Mouse (Mus musculus) midbrain, embryonic 15.5 days (tissue): ENCODE measurements around the gene Hlx. TPM values are rescaled to one million over a fixed set of nuclear protein-coding genes. Genes with fewer than 3 reads are reported as not detected.

Source experiments
- ATAC-seq: fragments of 200-750 bp; cut with Nextera tagmentation; replicated peaks from 2 replicates; pipeline ENCODE4 v1.8.0; 2017; ENCODE audit warnings: moderate TSS enrichment
- H3K27ac ChIP-seq: fragments of 300-500 bp; sonication (generic); 2 replicates; pipeline ENCODE4 v1.5.1; 2015; ENCODE audit warnings: mild to moderate bottlenecking, inconsistent platforms
- H3K27me3 ChIP-seq: fragments of 300-500 bp; sonication (generic); replicated peaks from 2 replicates; pipeline ENCODE4 v1.6.1; 2015; ENCODE audit warnings: inconsistent platforms
- H3K36me3 ChIP-seq: fragments of 300-500 bp; sonication (generic); replicated peaks from 2 replicates; pipeline ENCODE4 v1.6.1; 2015; ENCODE audit warnings: inconsistent platforms
- H3K4me1 ChIP-seq: fragments of 300-500 bp; sonication (generic); 2 replicates; pipeline ENCODE4 v1.6.1; 2015; ENCODE audit warnings: inconsistent platforms
- H3K4me2 ChIP-seq: fragments of 300-500 bp; sonication (generic); 2 replicates; pipeline ENCODE4 v1.6.1; 2015; ENCODE audit warnings: inconsistent platforms, mild to moderate bottlenecking, moderate library complexity
- H3K4me3 ChIP-seq: fragments of 300-500 bp; sonication (generic); 2 replicates; pipeline ENCODE4 v1.5.1; 2015; ENCODE audit warnings: mild to moderate bottlenecking, inconsistent platforms
- H3K9ac ChIP-seq: fragments of 300-500 bp; sonication (generic); 2 replicates; pipeline ENCODE4 v1.6.1; 2015; ENCODE audit warnings: mild to moderate bottlenecking, inconsistent platforms
- H3K9me3 ChIP-seq: fragments of 300-500 bp; sonication (generic); 2 replicates; pipeline ENCODE4 v1.6.1; 2016; ENCODE audit warnings: inconsistent platforms
- WGBS: fragments of 180-500 bp; shearing (Covaris S2); methylation state at CpG from one replicate; pipeline ENCODE4 v1.1.7; 2015; ENCODE audit warnings: mixed read lengths; 5-methylcytosine and 5-hydroxymethylcytosine counted together
- polyA plus RNA-seq: library from polyadenylated mRNA; unstranded; fragments of >200 nt; fragmentation: Nextera tagmentation; extraction: Ambion mirVana; gene quantifications from 2 replicates; pipeline ENCODE4 v1.2.1, GENCODE M21; 2015

Hlx gene
- polyA plus RNA-seq, 1 experiment from 2014 or later = 2.2 TPM

GRCm38 (mm10) chr1:184730453-184731013 lies 1.9 kb downstream of the Hlx start:
- peaks cover 82% of the 10 kb centered on the region for H3K27me3 ChIP-seq
- no peak overlapping the region for H3K4me2 ChIP-seq
- ATAC-seq = no peak
- H3K36me3 ChIP-seq = no peaks in the 10 kb centered on the region
- no peak overlapping the region for H3K27ac ChIP-seq
- no peaks in the 10 kb centered on the region for H3K9me3 ChIP-seq
- no peak overlapping the region for H3K4me3 ChIP-seq
- WGBS = 3% methylated on average over 12 of the region's 12 CpGs
- peaks cover 26% of the 10 kb centered on the region for H3K4me1 ChIP-seq
- H3K9ac ChIP-seq = no peak overlapping the region

GRCm38 (mm10) chr1:184729357-184730140 lies 2.9 kb downstream of the Hlx start:
- peaks cover 85% of the 10 kb centered on the region for H3K27me3 ChIP-seq
- ATAC-seq = no peak

GRCm38 (mm10) chr1:184728561-184729115 lies 3.8 kb downstream of the Hlx start:
- Histone ChIP-seq H3K9me3 (no peaks in the 10 kb centered on the region), H3K4me3 (no peak overlapping the region), H3K27ac (no peak overlapping the region), H3K9ac (no peak overlapping the region), H3K36me3 (no peaks in the 10 kb centered on the region), H3K4me2 (no peak overlapping the region), H3K27me3 (peaks cover 85% of the 10 kb centered on the region), H3K4me1 (peaks cover 26% of the 10 kb centered on the region)
- no peak for ATAC-seq
- 2% methylated on average over 6 of the region's 6 CpGs for WGBS

More at GRCm38 (mm10) chr1:184729357-184730140, 2.9 kb downstream of the Hlx start:
- H3K4me2 ChIP-seq = no peak overlapping the region
- no peaks in the 10 kb centered on the region for H3K9me3 ChIP-seq
- WGBS = 2% methylated on average over 19 of the region's 19 CpGs
- no peak overlapping the region for H3K4me3 ChIP-seq
- H3K27ac ChIP-seq = no peak overlapping the region
- H3K36me3 ChIP-seq = no peaks in the 10 kb centered on the region
- H3K4me1 ChIP-seq = peaks cover 26% of the 10 kb centered on the region
- H3K9ac ChIP-seq = no peak overlapping the region

GRCm38 (mm10) chr1:184727401-184728265 lies 4.8 kb downstream of the Hlx start:
- H3K9me3 ChIP-seq = no peaks in the 10 kb centered on the region
- no peaks in the 10 kb centered on the region for H3K36me3 ChIP-seq
- peak; percentile 35; the same call in 1 of the 2 replicates for ATAC-seq
- no peak overlapping the region for H3K27ac ChIP-seq
- H3K4me2 ChIP-seq = peak overlapping the region; percentile 72
- H3K9ac ChIP-seq = 0 out of 2 replicates have a peak overlapping the region, but pooled peaks have one; percentile 16
- H3K4me3 ChIP-seq = peak overlapping the region; percentile 42
- WGBS = 5% methylated on average over 49 of the region's 49 CpGs
- peaks cover 22% of the 10 kb centered on the region for H3K4me1 ChIP-seq
- H3K27me3 ChIP-seq = peaks cover 85% of the 10 kb centered on the region

GRCm38 (mm10) chr1:184726576-184727300 lies 5.7 kb downstream of the Hlx start:
- H3K27ac ChIP-seq = no peak overlapping the region
- H3K4me1 ChIP-seq = peaks cover 15% of the 10 kb centered on the region
- H3K9me3 ChIP-seq = no peaks in the 10 kb centered on the region
- peak overlapping the region; percentile 72 for H3K4me2 ChIP-seq
- no peaks in the 10 kb centered on the region for H3K36me3 ChIP-seq
- WGBS = 7% methylated on average over 16 of the region's 16 CpGs
- no peak overlapping the region for H3K9ac ChIP-seq
- peaks cover 92% of the 10 kb centered on the region for H3K27me3 ChIP-seq
- no peak for ATAC-seq
- no peak overlapping the region for H3K4me3 ChIP-seq

- Histone ChIP-seq H3K9ac (no peak overlapping the region), H3K36me3 (no peaks in the 10 kb centered on the region), H3K9me3 (no peaks in the 10 kb centered on the region), H3K4me3 (no peak overlapping the region), H3K4me2 (no peak overlapping the region), H3K27me3 (peaks cover 97% of the 10 kb centered on the region), H3K27ac (no peak overlapping the region), H3K4me1 (peaks cover 11% of the 10 kb centered on the region)
- WGBS = 2% methylated on average over 11 of the region's 11 CpGs
- ATAC-seq = no peak
These were observed 7.1 kb downstream of the Hlx start for GRCm38 (mm10) chr1:184725318-184725790.

- WGBS = 4% methylated on average over 23 of the region's 23 CpGs
- ATAC-seq = no peak
These were observed 7.7 kb downstream of the Hlx start for GRCm38 (mm10) chr1:184724551-184725317.

GRCm38 (mm10) chr1:184723899-184724298 lies 8.5 kb downstream of the Hlx start:
- Histone ChIP-seq H3K4me2 (no peak overlapping the region), H3K36me3 (no peaks in the 10 kb centered on the region), H3K27me3 (peaks cover 100% of the 10 kb centered on the region), H3K4me1 (peaks cover 11% of the 10 kb centered on the region), H3K9me3 (no peaks in the 10 kb centered on the region), H3K4me3 (no peak overlapping the region), H3K27ac (no peak overlapping the region), H3K9ac (no peak overlapping the region)
- 4% methylated on average over 3 of the region's 3 CpGs for WGBS
- ATAC-seq = no peak

More at GRCm38 (mm10) chr1:184724551-184725317, 7.7 kb downstream of the Hlx start:
- H3K9me3 ChIP-seq = no peaks in the 10 kb centered on the region
- H3K9ac ChIP-seq = no peak overlapping the region
- H3K27me3 ChIP-seq = peaks cover 99% of the 10 kb centered on the region
- H3K27ac ChIP-seq = no peak overlapping the region
- H3K4me2 ChIP-seq = no peak overlapping the region
- H3K4me3 ChIP-seq = no peak overlapping the region
- H3K36me3 ChIP-seq = no peaks in the 10 kb centered on the region
- H3K4me1 ChIP-seq = peaks cover 11% of the 10 kb centered on the region

- no peak for ATAC-seq
- H3K36me3 ChIP-seq = no peaks in the 10 kb centered on the region
- no peak overlapping the region for H3K4me2 ChIP-seq
- H3K27me3 ChIP-seq = peaks cover 98% of the 10 kb centered on the region
- H3K9ac ChIP-seq = no peak overlapping the region
- H3K4me3 ChIP-seq = no peak overlapping the region
- no peaks in the 10 kb centered on the region for H3K9me3 ChIP-seq
- 2% methylated on average over 9 of the region's 9 CpGs for WGBS
- H3K4me1 ChIP-seq = peaks cover 3% of the 10 kb centered on the region; the same call in 1 of the 2 replicates
- H3K27ac ChIP-seq = no peak overlapping the region
These were observed 11.3 kb downstream of the Hlx start for GRCm38 (mm10) chr1:184721121-184721520.

GRCm38 (mm10) chr1:184720162-184721025 lies 12.0 kb downstream of the Hlx start:
- WGBS = 1% methylated on average over 26 of the region's 26 CpGs
- Histone ChIP-seq H3K4me1 (peaks cover 3% of the 10 kb centered on the region; the same call in 1 of the 2 replicates), H3K4me2 (no peak overlapping the region), H3K4me3 (no peak overlapping the region), H3K36me3 (no peaks in the 10 kb centered on the region), H3K9ac (no peak overlapping the region), H3K9me3 (no peaks in the 10 kb centered on the region), H3K27ac (no peak overlapping the region), H3K27me3 (peaks cover 97% of the 10 kb centered on the region)
- ATAC-seq = no peak
